Comparison of ENCODE assay signal across 17 mouse cellular contexts in the genomic region with DNA sequence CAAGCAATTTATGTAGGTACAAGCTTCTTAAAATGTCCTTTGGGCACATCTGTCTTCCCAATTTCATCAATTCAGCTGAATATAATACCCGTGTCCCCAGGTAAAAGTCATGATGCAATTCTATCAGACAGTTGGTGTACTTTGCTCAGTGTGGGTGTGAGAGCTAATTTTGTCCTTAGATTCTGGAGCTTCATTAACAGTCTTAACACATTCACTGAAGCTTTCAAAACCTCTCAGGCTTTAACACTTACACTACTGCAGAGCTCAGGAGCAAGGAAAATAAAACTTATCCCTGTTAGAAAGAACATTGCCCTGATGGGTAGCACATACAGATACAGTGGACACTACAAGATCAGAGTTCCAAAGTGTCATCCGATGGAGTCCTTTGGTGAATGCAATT.
DNase-seq lines count a peak whose midpoint lies in the region; ATAC-seq and TF ChIP-seq lines count a peak whose summit lies in the region.
"Had no signal": no experiment of that assay in that cellular context is flagged by ENCODE, and none has a peak within 500 bp of the region (broad histone marks: within the 10 kb centered on the region; RNA-seq: fewer than 3 reads in every experiment).

No protein-coding gene starts in this region.

- no peaks in the 10 kb centered on the region for H3K27me3 ChIP-seq in forebrain, embryonic 15.5 days
- no peaks in the 10 kb centered on the region for H3K27me3 ChIP-seq in midbrain, embryonic 16.5 days (ENCODE audit: control insufficient read depth, insufficient read depth, low read depth, low read length)
- no peaks in the 10 kb centered on the region for H3K27me3 ChIP-seq in heart, embryonic 11.5 days (ENCODE audit: control insufficient read depth, insufficient read depth, low read length)
- H3K27me3 ChIP-seq: heart, embryonic 13.5 days; kidney, embryonic 15.5 days; lung, embryonic 15.5 days had no signal

- no peak overlapping the region for H3K4me2 ChIP-seq in forebrain, embryonic 15.5 days (replicated peaks)
- H3K4me2 ChIP-seq in midbrain, embryonic 16.5 days (ENCODE audit: low read length): no peak overlapping the region
- H3K4me2 ChIP-seq in heart, embryonic 11.5 days: no peak overlapping the region
- H3K4me2 ChIP-seq: heart, embryonic 13.5 days; kidney, embryonic 15.5 days; liver, embryonic 11.5 days; lung, embryonic 15.5 days had no signal

- intact Hi-C loops in left cerebral cortex, adult 2 months (cut with DNase I): loop anchor here (10.0 kb wide), 1 partner anchor 304 kb away; no protein-coding TSS in a partner anchor
- intact Hi-C loops in left cerebral cortex, postnatal 4 days (cut with DNase I): no loop called here

- 62% methylated on average over 2 of the region's 2 CpGs for WGBS in forebrain, embryonic 15.5 days
- 68% methylated on average over 2 of the region's 2 CpGs for WGBS in midbrain, embryonic 16.5 days
- 78% methylated on average over 2 of the region's 2 CpGs for WGBS in heart, embryonic 11.5 days (ENCODE audit: insufficient replicate concordance)

- H3K4me1 ChIP-seq in forebrain, embryonic 15.5 days: peaks cover 5% of the 10 kb centered on the region; the same call in 1 of the 2 replicates
- H3K4me1 ChIP-seq in midbrain, embryonic 16.5 days (ENCODE audit: control insufficient read depth, insufficient read depth, low read length): peaks cover 9% of the 10 kb centered on the region
- H3K4me1 ChIP-seq in heart, embryonic 11.5 days (ENCODE audit: control insufficient read depth, insufficient read depth, low read length): no peaks in the 10 kb centered on the region
- H3K4me1 ChIP-seq: heart, embryonic 13.5 days; kidney, embryonic 15.5 days; lung, embryonic 15.5 days had no signal

- H3K9ac ChIP-seq in forebrain, embryonic 15.5 days (replicated peaks): no peak overlapping the region
- H3K9ac ChIP-seq in midbrain, embryonic 16.5 days (ENCODE audit: low read depth, low read length): no peak overlapping the region
- no peak overlapping the region for H3K9ac ChIP-seq in heart, embryonic 11.5 days (ENCODE audit: low read depth, low read length)
- H3K9ac ChIP-seq: heart, embryonic 13.5 days; kidney, embryonic 15.5 days; lung, embryonic 15.5 days had no signal

- DNase-seq in frontal cortex, postnatal 25 days (ENCODE audit: low spot score in 2 of 2): no peak
- no peak for DNase-seq in left cerebral cortex, adult 2 months (ENCODE audit: extremely low spot score in 1 of 2, low spot score in 2 of 2)
- no peak for DNase-seq in left cerebral cortex, postnatal 4 days
- no peak for DNase-seq in T-cell, adult 2 months (ENCODE audit: low spot score)
- DNase-seq: adrenal gland, adult 2 months; cerebellum, postnatal 10 days; gastrocnemius, postnatal 25 days; thymus, postnatal 36 days had no signal

- H3K4me3 ChIP-seq in left cerebral cortex, adult 2 months: no peak overlapping the region; the same call in 1 of the 2 replicates
- H3K4me3 ChIP-seq in forebrain, embryonic 15.5 days: no peak overlapping the region
- no peak overlapping the region for H3K4me3 ChIP-seq in midbrain, embryonic 16.5 days (ENCODE audit: low read depth, low read length)
- H3K4me3 ChIP-seq in heart, embryonic 11.5 days (ENCODE audit: low read depth, low read length): no peak overlapping the region
- H3K4me3 ChIP-seq: heart, embryonic 13.5 days; kidney, embryonic 15.5 days; lung, embryonic 15.5 days had no signal

- H3K36me3 ChIP-seq in forebrain, embryonic 15.5 days: no peaks in the 10 kb centered on the region
- no peaks in the 10 kb centered on the region for H3K36me3 ChIP-seq in midbrain, embryonic 16.5 days (ENCODE audit: control insufficient read depth, insufficient read depth, low read length)
- H3K36me3 ChIP-seq in heart, embryonic 11.5 days (ENCODE audit: control insufficient read depth, insufficient read depth, low read length): no peaks in the 10 kb centered on the region
- H3K36me3 ChIP-seq: heart, embryonic 13.5 days; kidney, embryonic 15.5 days; lung, embryonic 15.5 days had no signal

- H3K9me3 ChIP-seq in forebrain, embryonic 15.5 days: no peaks in the 10 kb centered on the region
- H3K9me3 ChIP-seq in midbrain, embryonic 16.5 days (replicated peaks; ENCODE audit: control insufficient read depth, low read length, poor library complexity, severe bottlenecking): no peaks in the 10 kb centered on the region
- no peaks in the 10 kb centered on the region for H3K9me3 ChIP-seq in heart, embryonic 11.5 days (replicated peaks; ENCODE audit: control insufficient read depth, low read length)
- H3K9me3 ChIP-seq: heart, embryonic 13.5 days; kidney, embryonic 15.5 days; lung, embryonic 15.5 days had no signal

- TF ChIP-seq CTCF in left cerebral cortex, adult 2 months (IDR thresholded peaks at IDR 0.05): no peak

- peak; percentile 97 for ATAC-seq in frontal cortex, adult (ENCODE audit: low TSS enrichment)
- 0 out of 2 replicates have a peak, but pooled peaks have one; percentile 57 for ATAC-seq in forebrain, embryonic 15.5 days (replicated peaks)
- peak; percentile 80; the same call in 1 of the 2 replicates for ATAC-seq in midbrain, embryonic 16.5 days
- no peak for ATAC-seq in heart, embryonic 11.5 days (replicated peaks; ENCODE audit: insufficient number of reproducible peaks, low FRiP score, low TSS enrichment)

- H3K27ac ChIP-seq in left cerebral cortex, adult 2 months: peak overlapping the region; percentile 72; the same call in 1 of the 2 replicates
- H3K27ac ChIP-seq in forebrain, embryonic 15.5 days (replicated peaks): no peak overlapping the region
- H3K27ac ChIP-seq in midbrain, embryonic 16.5 days (ENCODE audit: low read length): no peak overlapping the region
- no peak overlapping the region for H3K27ac ChIP-seq in heart, embryonic 11.5 days (ENCODE audit: low read depth, low read length)
- H3K27ac ChIP-seq: heart, embryonic 13.5 days; kidney, embryonic 15.5 days; lung, embryonic 15.5 days; stomach, postnatal 0 days had no signal
